In the genomic region with DNA sequence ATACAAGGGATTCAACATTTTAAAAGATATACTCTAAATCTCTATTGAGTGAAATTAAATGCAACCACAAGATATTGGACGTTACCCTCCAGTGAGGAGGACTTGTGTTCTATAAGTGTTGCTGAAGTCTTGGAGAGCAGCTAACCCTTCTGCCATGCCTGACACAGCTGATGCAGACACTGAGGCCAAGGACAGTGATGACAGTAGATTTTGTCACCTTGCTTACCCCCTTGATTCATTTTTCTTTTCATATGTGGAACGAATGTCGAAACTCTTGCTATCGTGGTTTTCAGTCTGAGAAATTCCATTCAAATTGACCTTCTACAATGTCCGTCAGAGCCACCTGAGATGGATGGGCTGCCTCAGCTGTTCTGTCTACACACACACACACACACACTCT, we compare ENCODE assay signal across 16 mouse cellular contexts. TPM values are rescaled to one million over a fixed set of nuclear protein-coding genes. Genes with fewer than 3 reads are reported as not detected.
"Had no signal": no experiment of that assay in that cellular context is flagged by ENCODE, and none has a peak within 500 bp of the region (broad histone marks: within the 10 kb centered on the region; RNA-seq: fewer than 3 reads in every experiment).

No protein-coding gene starts in this region.

- H3K4me3 ChIP-seq: neural tube, embryonic 15.5 days; stomach, embryonic 15.5 days had no signal

- H3K4me2 ChIP-seq: neural tube, embryonic 15.5 days; stomach, embryonic 15.5 days had no signal

- H3K36me3 ChIP-seq: neural tube, embryonic 15.5 days; stomach, embryonic 15.5 days had no signal

- H3K27ac ChIP-seq: neural tube, embryonic 15.5 days; stomach, embryonic 15.5 days; stomach, postnatal 0 days had no signal

- DNase-seq: retina, postnatal 1 day; right cerebral cortex, adult 18-20 months; right cerebral cortex, postnatal 14 days; right cerebral cortex, postnatal 25 days; right cerebral cortex, postnatal 4 days; spleen, adult 18-20 months; thymus, adult 18-20 months; thymus, adult 2 months; thymus, postnatal 14 days; thymus, postnatal 25 days; thymus, postnatal 36 days; thymus, postnatal 4 days had no signal

- H3K9me3 ChIP-seq: neural tube, embryonic 15.5 days; stomach, embryonic 15.5 days had no signal

- H3K27me3 ChIP-seq: neural tube, embryonic 15.5 days; stomach, embryonic 15.5 days had no signal

- H3K4me1 ChIP-seq: stomach, embryonic 15.5 days had no signal

- H3K9ac ChIP-seq: neural tube, embryonic 15.5 days; stomach, embryonic 15.5 days had no signal

RNA-seq across cellular contexts. Expression of a gene that starts 53.4 kb away (rescaled TPM):
- total RNA-seq: neutrophil, adult 5-6 weeks had no signal
